In the genomic region with DNA sequence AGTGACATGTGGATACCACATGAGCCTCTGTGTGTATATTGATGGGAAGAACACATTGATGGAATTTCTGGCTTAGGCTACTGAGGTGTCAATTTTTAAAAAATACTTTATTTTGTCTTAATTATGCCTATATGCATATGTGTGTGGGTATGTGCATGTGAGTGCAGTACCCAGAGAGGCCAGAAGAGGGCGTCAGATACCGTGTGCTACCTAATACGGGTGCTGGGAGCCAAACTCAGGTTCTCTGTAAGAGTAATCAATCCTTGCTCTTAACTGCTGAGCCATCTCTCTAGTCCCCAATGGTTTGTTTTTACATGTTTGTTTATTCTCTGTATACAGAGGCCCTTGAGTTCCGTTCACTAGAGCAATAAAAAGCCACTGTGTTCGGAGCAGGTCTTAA, we compare ENCODE assay signal across 12 mouse cellular contexts. TPM values are rescaled to one million over a fixed set of nuclear protein-coding genes. Genes with fewer than 3 reads are reported as not detected.
DNase-seq lines count a peak whose midpoint lies in the region; ATAC-seq and TF ChIP-seq lines count a peak whose summit lies in the region.
"Had no signal": no experiment of that assay in that cellular context is flagged by ENCODE, and none has a peak within 500 bp of the region (broad histone marks: within the 10 kb centered on the region; RNA-seq: fewer than 3 reads in every experiment).

No protein-coding gene starts in this region.

- H3K27ac ChIP-seq in kidney, postnatal 0 days = no peak overlapping the region
- H3K27ac ChIP-seq in lung, postnatal 0 days (ENCODE audit: low read length) = no peak overlapping the region
- no peak overlapping the region for H3K27ac ChIP-seq in bone marrow, adult 2 months (ENCODE audit: control insufficient read depth, insufficient read depth, low read depth, low read length, poor library complexity)
- H3K27ac ChIP-seq: embryonic facial prominence, embryonic 13.5 days; neural tube, embryonic 13.5 days had no signal

- no peaks in the 10 kb centered on the region for H3K9me3 ChIP-seq in kidney, postnatal 0 days (replicated peaks; ENCODE audit: low read length)
- H3K9me3 ChIP-seq in lung, postnatal 0 days (ENCODE audit: low read length) = no peaks in the 10 kb centered on the region
- H3K9me3 ChIP-seq: limb, embryonic 15.5 days; neural tube, embryonic 13.5 days had no signal

- ATAC-seq in kidney, postnatal 0 days (replicated peaks; ENCODE audit: low FRiP score, low read depth) = no peak
- no peak for ATAC-seq in lung, postnatal 0 days

- H3K4me1 ChIP-seq in kidney, postnatal 0 days (replicated peaks; ENCODE audit: insufficient read depth, low read length) = 0 out of 2 replicates have a peak, but pooled peaks cover 7% of the 10 kb centered on the region
- 0 out of 2 replicates have a peak, but pooled peaks cover under 1% of the 10 kb centered on the region for H3K4me1 ChIP-seq in lung, postnatal 0 days (ENCODE audit: insufficient read depth, low read depth, low read length)
- H3K4me1 ChIP-seq in bone marrow, adult 2 months (ENCODE audit: control insufficient read depth, insufficient read depth, low read length) = no peaks in the 10 kb centered on the region

- TF ChIP-seq POLR2A in bone marrow, adult 2 months (IDR thresholded peaks at IDR 0.05; ENCODE audit: borderline replicate concordance, control insufficient read depth, low read depth, low read length) = no peak

- H3K36me3 ChIP-seq in kidney, postnatal 0 days (ENCODE audit: insufficient read depth, low read length) = 0 out of 2 replicates have a peak, but pooled peaks cover 2% of the 10 kb centered on the region
- H3K36me3 ChIP-seq in lung, postnatal 0 days (ENCODE audit: insufficient read depth, low read length) = no peaks in the 10 kb centered on the region
- H3K36me3 ChIP-seq: neural tube, embryonic 13.5 days had no signal

- no peak overlapping the region for H3K4me3 ChIP-seq in kidney, postnatal 0 days (replicated peaks; ENCODE audit: low read depth, low read length)
- H3K4me3 ChIP-seq in lung, postnatal 0 days (ENCODE audit: low read depth, low read length) = no peak overlapping the region
- no peak overlapping the region for H3K4me3 ChIP-seq in bone marrow, adult 2 months (replicated peaks; ENCODE audit: control insufficient read depth, low read depth, low read length)
- H3K4me3 ChIP-seq: embryonic facial prominence, embryonic 13.5 days; limb, embryonic 15.5 days; neural tube, embryonic 13.5 days had no signal

- no peak overlapping the region for H3K9ac ChIP-seq in kidney, postnatal 0 days (ENCODE audit: low read depth, low read length)
- H3K9ac ChIP-seq in lung, postnatal 0 days (replicated peaks; ENCODE audit: low read depth) = no peak overlapping the region
- H3K9ac ChIP-seq: embryonic facial prominence, embryonic 13.5 days; limb, embryonic 15.5 days; neural tube, embryonic 13.5 days had no signal

- no peak for DNase-seq in kidney, postnatal 0 days (ENCODE audit: low spot score)
- DNase-seq in kidney, postnatal 25 days = no peak
- no peak for DNase-seq in lung, postnatal 0 days (ENCODE audit: low spot score)
- DNase-seq in lung, adult 18-20 months = no peak
- no peak for DNase-seq in ovary, postnatal 10 days (ENCODE audit: low spot score)
- no peak for DNase-seq in layer of hippocampus, postnatal 36 days
- DNase-seq: heart, postnatal 4 days; kidney, postnatal 4 days had no signal

- H3K27me3 ChIP-seq in kidney, postnatal 0 days (ENCODE audit: insufficient read depth, low read length) = no peaks in the 10 kb centered on the region
- H3K27me3 ChIP-seq in lung, postnatal 0 days (replicated peaks; ENCODE audit: insufficient read depth, low read length) = no peaks in the 10 kb centered on the region
- H3K27me3 ChIP-seq: embryonic facial prominence, embryonic 13.5 days; limb, embryonic 15.5 days; neural tube, embryonic 13.5 days had no signal

- H3K4me2 ChIP-seq in kidney, postnatal 0 days (ENCODE audit: low read length) = no peak overlapping the region
- H3K4me2 ChIP-seq in lung, postnatal 0 days (replicated peaks; ENCODE audit: low read depth, low read length) = no peak overlapping the region
- H3K4me2 ChIP-seq: embryonic facial prominence, embryonic 13.5 days; limb, embryonic 15.5 days; neural tube, embryonic 13.5 days had no signal

- no peak for TF ChIP-seq EP300 in lung, postnatal 0 days (IDR thresholded peaks at IDR 0.05)

- WGBS in kidney, postnatal 0 days = 76% methylated on average over 5 of the region's 5 CpGs
- WGBS in lung, postnatal 0 days = 61% methylated on average over 5 of the region's 5 CpGs
- WGBS in bone marrow, adult 2 months = 89% methylated on average over 5 of the region's 5 CpGs

- peak; percentile 50 for TF ChIP-seq CTCF in kidney, postnatal 0 days (IDR thresholded peaks at IDR 0.05; ENCODE audit: low read depth)
- peak; percentile 55 for TF ChIP-seq CTCF in lung, postnatal 0 days (IDR thresholded peaks at IDR 0.05)
- TF ChIP-seq CTCF in bone marrow, adult 2 months (IDR thresholded peaks at IDR 0.05; ENCODE audit: control insufficient read depth, insufficient read depth, low read length) = peak; percentile 22; the same call in 1 of the 2 replicates

RNA-seq across cellular contexts. Expression of gene Gse1, which starts 19.4 kb away (rescaled TPM):
- 5.9 and 8.4 TPM in 2 replicates for polyA plus RNA-seq in kidney, postnatal 0 days (2015; fragmentation: Nextera tagmentation; extraction: Ambion mirVana)
- 9.5 and 9.9 TPM in 2 replicates for polyA plus RNA-seq in lung, postnatal 0 days (2015; fragmentation: Nextera tagmentation; extraction: Ambion mirVana)
- 39.7 and 45.8 TPM in 2 replicates for polyA plus RNA-seq in bone marrow, adult 2 months (2011; ENCODE audit: insufficient read depth, insufficient read length, low replicate concordance, missing spikeins)
- 100 to 1,000 TPM; 147 to 155 TPM for total RNA-seq in layer of hippocampus, postnatal 36 days (2021)
